Mouse (Mus musculus) hindlimb bud, embryonic 11.5 days (tissue): ENCODE measurements around the gene Ruvbl2.
A peak's percentile ranks its signal among the peaks of the same experiment; 100 is the strongest.

Source experiments
- DNase-seq: peaks from one replicate; pipeline ENCODE4 v3.0.0-alpha.2; 2012; ENCODE audit warnings: low read depth, low spot score; ENCODE audit errors: extremely low spot score

Gene Ruvbl2

GRCm38 (mm10) chr7:45461781-45462180 lies 23.9 kb upstream of the Ruvbl2 start:
- no peak for DNase-seq

GRCm38 (mm10) chr7:45461326-45461725 lies 23.4 kb upstream of the Ruvbl2 start:
- DNase-seq, result no peak

- DNase-seq, result no peak
These were observed 23.0 kb upstream of the Ruvbl2 start for GRCm38 (mm10) chr7:45460860-45461314.

DNA sequence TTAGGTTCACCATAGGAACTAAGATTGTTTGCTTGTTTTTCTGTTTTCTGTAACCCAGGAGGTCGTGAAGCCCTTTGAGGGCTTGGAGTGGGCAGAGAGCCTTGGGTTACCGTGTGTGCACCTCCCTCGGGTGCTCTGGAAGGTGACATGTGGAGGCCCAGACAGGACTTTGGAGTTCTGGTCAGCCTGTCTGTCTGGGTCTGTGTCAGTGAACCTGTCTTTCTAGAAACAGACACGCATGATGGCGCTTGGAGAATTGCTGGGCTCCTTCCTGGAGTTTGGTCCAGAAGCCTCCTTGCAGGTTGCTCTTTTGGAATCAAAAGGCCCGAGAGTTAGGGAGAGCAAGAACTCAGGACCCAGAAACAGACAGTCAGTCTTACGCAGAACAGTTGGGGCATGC lies 22.5 kb upstream of the Ruvbl2 start:
- no peak for DNase-seq

DNA sequence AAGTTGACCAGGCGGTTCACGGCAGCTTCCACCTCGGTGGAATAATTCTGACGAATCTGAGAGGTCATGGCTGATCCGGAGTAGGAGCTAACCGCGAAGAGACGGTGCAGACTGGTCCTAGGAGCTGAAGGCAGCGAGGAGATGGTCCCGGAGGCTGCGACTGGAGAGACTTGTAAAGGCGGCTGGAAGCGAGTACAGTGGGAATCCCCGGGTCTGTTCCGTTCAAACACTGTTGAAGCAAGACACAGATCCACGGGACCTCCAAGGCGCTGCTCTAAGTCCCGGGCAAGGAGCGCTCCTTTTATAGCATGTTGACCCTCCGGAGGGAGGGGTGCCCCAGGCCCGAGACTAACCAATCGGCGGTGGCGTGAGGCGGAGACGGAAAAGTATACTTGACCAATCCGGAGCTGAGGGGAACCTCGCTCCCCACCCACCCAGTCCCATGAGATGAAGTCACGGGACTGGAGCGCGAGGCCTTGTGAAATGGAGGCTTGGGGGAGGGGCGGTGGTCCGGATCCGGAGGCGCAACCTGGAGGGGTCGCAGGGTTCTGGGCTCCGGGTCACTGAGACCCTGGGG lies 21.8 kb upstream of the Ruvbl2 start, which contains the start of gene Ftl1:
Ftl1 (minus strand) TSS at position 321 of the 577 bp plus-strand sequence.
- peak; percentile 93 for DNase-seq

DNA sequence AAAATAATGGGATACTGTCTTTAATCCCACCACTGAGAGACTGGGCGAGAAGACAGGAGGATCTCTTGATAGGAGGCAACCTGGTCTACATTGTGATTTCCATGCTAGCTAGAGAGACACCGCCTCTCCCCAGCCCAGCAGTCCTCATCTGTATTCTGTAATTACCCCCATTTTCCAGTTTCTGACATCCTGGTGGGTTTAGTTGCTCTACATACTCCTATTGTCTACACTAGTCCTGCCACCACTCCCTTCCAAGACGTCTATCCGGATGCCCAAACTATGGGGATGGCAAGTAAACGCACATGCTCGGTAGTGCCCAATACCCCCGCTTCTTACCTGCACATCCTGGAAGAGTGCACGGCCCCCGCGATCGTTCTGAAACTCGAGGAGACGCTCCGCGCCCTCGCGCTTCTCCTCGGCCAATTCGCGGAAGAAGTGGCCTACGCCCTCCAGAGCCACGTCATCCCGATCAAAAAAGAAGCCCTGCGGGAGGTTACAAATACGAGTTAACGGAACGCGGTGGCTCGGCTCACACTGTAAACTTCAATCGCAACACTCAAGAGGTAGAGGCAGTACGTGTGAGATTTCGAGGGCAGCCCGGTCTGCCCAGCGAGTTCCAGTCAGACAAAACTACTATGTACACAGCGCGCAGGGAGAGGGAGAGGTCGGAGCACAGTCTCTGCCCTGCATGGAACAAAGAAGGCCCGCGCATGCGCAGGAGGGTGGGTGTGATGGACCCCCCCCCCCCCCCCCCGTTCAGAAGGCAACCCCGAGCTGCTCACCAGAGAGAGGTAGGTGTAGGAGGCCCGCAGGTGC lies 21.1 kb upstream of the Ruvbl2 start:
- no peak for DNase-seq

DNA sequence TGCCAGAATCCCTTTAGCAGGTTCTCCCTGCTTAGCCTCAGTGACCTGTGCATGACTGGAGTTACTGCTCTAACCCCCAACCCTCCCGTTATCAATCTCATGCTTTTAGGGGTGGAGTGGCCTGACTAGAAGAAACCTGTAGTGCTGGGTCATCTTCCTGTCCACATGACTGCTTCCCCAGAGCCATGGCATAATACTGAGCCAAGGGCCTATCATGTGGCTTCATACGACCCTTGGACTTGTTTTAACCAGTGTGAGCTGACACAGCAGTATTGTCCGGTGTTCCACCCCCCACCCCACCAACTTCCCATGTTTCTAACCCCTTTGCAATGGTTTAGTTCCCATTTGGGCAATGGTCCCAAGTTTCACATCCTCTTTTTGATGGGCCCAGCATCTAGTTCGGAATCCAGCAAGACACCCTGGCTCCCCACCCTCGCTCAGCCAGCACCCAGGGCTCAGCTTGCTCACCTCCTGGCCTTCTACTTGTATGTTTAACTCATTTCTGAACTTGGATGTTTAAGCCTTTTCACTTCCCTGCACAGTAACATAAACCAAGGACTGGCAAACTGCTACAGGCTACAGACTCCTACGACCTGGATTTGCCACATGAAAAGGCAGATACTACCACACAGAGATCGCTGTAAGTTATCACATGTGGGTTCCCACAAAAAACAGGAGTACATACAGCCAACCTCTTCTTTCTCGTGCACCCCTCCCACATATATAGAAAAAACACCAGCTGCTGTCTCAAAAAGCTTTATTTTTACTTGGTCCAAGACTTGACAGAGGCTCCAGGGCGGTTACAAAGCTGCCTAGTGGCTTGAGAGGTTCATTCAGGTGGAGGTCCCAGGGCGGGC lies 19.5 kb upstream of the Ruvbl2 start:
- no peak for DNase-seq

- DNase-seq, result no peak
These were observed 18.9 kb upstream of the Ruvbl2 start for GRCm38 (mm10) chr7:45456721-45457203.

- DNase-seq, result no peak
These were observed 18.2 kb upstream of the Ruvbl2 start for GRCm38 (mm10) chr7:45455932-45456696.

DNA sequence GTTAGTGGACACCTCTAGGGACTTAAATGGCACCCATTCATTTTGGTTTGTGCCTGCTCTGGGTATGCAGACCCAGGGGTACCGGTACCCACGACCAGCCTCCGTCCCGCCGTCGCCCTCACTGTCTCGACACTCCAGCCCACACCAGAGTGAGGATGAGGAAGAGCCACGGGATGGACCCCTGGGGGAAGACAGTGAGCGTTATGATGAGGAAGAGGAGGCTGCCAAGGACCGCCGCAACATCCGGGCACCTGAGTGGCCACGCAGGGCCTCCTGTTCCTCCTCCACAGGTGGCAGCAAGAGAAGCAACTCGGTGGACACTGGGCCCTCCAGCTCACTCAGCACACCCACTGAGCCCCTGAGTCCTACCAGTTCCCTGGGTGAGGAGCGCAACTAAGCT lies 17.1 kb upstream of the Ruvbl2 start:
- DNase-seq, result no peak

GRCm38 (mm10) chr7:45451344-45451982 lies 13.6 kb upstream of the Ruvbl2 start:
- no peak for DNase-seq

GRCm38 (mm10) chr7:45449974-45450373 lies 12.1 kb upstream of the Ruvbl2 start:
- no peak for DNase-seq

GRCm38 (mm10) chr7:45447325-45447990 lies 9.6 kb upstream of the Ruvbl2 start:
- no peak for DNase-seq

DNA sequence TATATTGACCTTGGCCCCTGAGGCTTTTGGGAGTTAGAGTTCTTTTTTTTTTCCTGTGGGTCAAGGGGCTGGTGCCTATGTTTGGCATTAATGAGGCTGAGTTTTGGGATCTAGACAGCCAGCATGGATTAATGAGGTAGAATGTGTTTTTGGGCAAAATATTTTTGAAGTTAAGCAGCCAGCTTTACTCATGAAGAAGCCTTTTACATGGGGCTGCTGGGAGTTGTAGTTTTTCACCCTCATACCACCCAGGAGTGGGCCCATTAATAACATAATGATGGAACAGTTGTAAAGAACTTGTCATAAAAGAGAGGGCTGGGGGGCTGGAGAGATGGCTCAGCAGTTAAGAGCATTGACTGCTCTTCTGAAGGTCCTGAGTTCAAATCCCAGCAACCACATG lies 8.7 kb upstream of the Ruvbl2 start:
- no peak for DNase-seq

GRCm38 (mm10) chr7:45443526-45444420 lies 5.9 kb upstream of the Ruvbl2 start:
- no peak for DNase-seq

GRCm38 (mm10) chr7:45437046-45437445 lies 850 bp downstream of the Ruvbl2 start:
- DNase-seq, result no peak

- no peak for DNase-seq
These were observed 1.5 kb downstream of the Ruvbl2 start for GRCm38 (mm10) chr7:45436444-45436843.

DNA sequence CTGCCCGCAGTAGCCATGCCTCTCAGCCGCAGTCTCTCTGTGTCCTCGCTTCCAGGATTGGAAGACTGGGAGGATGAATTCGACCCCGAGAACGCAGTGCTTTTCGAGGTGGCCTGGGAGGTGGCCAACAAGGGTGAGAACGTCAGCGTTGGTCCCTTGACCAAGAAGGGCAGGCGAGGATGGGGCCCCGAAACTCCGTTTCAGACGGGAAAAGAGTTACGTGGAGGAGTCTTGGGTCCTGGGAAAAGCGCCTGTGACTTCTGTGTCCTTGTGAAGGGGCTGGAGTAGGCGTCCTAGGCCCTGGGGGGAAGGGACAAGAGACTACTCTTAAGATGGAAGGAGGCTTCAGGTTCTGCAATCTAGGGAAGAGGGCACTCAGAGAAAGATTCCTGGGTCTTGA lies 2.9 kb downstream of the Ruvbl2 start:
- no peak for DNase-seq
